Mouse (Mus musculus): ENCODE data around the gene Ogdh. TPM values are rescaled to one million over a fixed set of nuclear protein-coding genes. Genes with fewer than 3 reads are reported as not detected.

Ogdh gene
- polyA plus RNA-seq, 1 experiment from 2014 or later = 95.0 TPM

DNA sequence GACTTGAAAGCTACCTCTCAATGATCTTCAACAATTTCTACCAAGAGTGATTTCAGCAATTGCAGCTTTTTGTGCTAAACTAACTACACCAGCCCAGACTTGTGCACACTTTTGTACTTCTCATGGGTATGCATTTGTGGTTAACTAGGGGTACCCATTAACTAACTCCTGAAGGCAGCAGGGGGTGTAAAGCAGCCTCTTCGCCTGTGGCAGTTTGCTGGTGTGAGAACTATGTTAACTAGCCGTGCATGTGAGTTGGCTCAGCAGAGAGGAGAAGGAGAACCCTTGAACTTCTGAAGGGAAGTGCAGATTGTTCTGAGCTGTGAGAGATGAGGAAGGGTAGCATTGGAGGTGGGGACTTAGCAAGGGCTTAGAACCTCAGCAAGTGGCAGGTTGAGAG, 11.4 kb downstream of the Ogdh start:
- no peak overlapping the region for H3K4me2 ChIP-seq (replicated peaks)
- no peak for ATAC-seq (ENCODE audit: low FRiP score, low read depth)
- no peaks in the 10 kb centered on the region for H3K4me1 ChIP-seq
- WGBS = 87% methylated on average over 2 of the region's 2 CpGs
- H3K27ac ChIP-seq = no peak overlapping the region
- H3K27me3 ChIP-seq = no peaks in the 10 kb centered on the region
- no peak overlapping the region for H3K9ac ChIP-seq
- H3K4me3 ChIP-seq = no peak overlapping the region
- H3K36me3 ChIP-seq = peaks cover 86% of the 10 kb centered on the region
- H3K9me3 ChIP-seq = no peaks in the 10 kb centered on the region

DNA sequence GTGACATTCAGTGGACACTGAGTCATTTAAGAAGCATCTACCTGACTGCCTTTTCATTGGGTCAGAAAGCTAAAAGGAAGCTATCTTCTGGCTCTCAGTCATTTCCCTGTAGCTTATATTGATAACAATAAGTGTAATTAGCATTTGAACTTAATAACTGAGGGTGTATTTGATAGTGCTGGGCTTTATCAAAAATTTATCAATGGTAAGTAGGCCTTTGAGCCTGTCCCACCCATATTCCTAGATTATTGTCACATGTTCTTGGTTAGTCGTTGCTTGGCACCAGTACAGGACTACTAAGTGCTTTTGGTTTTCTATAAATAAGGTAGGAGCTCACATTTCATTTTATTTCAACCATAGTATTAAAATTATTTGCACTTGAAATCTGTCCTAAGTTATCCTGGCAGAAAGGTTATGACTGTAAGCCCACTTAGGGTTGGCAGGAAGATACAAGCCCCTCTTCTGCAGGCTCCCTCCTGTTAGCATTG, 14.6 kb downstream of the Ogdh start:
- WGBS = 73% methylated on average over 1 of the region's 1 CpGs
- H3K4me1 ChIP-seq = no peaks in the 10 kb centered on the region
- no peak overlapping the region for H3K4me2 ChIP-seq (replicated peaks)
- no peak overlapping the region for H3K27ac ChIP-seq
- no peaks in the 10 kb centered on the region for H3K9me3 ChIP-seq
- peaks cover 79% of the 10 kb centered on the region for H3K36me3 ChIP-seq
- no peak for ATAC-seq (ENCODE audit: low FRiP score, low read depth)
- H3K9ac ChIP-seq = no peak overlapping the region
- no peak overlapping the region for H3K4me3 ChIP-seq
- no peaks in the 10 kb centered on the region for H3K27me3 ChIP-seq

DNA sequence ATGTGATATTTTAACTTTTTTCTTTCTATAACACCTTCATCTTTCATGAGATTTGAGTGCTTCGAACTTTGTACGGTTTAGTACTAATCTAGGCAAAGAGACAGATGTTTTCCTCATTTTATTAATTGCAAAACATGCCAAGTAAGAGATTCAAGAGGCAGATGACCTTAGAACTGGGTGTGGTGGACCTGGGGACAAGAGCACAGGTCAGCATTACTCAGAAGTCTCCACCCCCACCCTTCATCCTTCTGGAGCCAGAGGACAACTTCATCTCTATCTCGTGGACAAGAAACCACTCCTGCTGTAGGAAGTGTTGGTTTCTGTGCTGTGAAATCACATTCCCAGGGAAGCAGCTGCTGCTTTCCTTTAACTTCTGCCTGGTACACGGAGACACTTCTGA, 16.7 kb downstream of the Ogdh start:
- 96% methylated on average over 4 of the region's 4 CpGs for WGBS
- no peaks in the 10 kb centered on the region for H3K9me3 ChIP-seq
- H3K27me3 ChIP-seq = no peaks in the 10 kb centered on the region
- peaks cover 67% of the 10 kb centered on the region for H3K36me3 ChIP-seq
- no peak for ATAC-seq (ENCODE audit: low FRiP score, low read depth)
- no peaks in the 10 kb centered on the region for H3K4me1 ChIP-seq
- H3K27ac ChIP-seq = no peak overlapping the region
- no peak overlapping the region for H3K9ac ChIP-seq
- no peak overlapping the region for H3K4me2 ChIP-seq (replicated peaks)
- H3K4me3 ChIP-seq = no peak overlapping the region

DNA sequence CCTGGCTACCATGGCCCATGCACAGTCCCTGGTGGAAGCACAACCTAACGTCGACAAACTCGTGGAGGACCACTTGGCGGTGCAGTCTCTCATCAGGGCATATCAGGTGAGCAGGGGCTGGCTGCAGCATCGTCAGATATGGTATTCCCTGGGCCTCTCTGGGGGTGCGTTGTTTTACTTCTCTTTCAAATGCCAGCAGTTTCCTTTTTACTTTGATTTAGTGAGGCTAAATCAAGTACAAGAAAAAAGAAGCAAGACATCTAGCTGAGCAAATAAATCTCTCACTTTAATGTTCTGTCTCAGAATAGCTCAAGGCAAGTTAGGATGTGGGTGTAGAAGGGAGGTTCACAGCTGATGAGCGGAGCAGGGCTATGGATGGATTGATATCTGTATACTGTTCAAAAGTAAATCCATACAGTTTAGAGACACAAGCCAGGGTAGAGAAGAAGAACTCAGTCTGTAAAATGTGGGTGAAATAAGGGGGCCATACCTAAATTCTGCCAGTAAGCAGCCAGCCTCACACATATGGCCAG, 22.5 kb downstream of the Ogdh start:
- Histone ChIP-seq H3K27me3 (no peaks in the 10 kb centered on the region), H3K4me2 (replicated peaks) (no peak overlapping the region), H3K4me1 (no peaks in the 10 kb centered on the region), H3K9me3 (no peaks in the 10 kb centered on the region), H3K27ac (no peak overlapping the region), H3K36me3 (peaks cover 71% of the 10 kb centered on the region), H3K4me3 (no peak overlapping the region), H3K9ac (no peak overlapping the region)
- ATAC-seq (ENCODE audit: low FRiP score, low read depth) = no peak
- WGBS = 80% methylated on average over 7 of the region's 7 CpGs

DNA sequence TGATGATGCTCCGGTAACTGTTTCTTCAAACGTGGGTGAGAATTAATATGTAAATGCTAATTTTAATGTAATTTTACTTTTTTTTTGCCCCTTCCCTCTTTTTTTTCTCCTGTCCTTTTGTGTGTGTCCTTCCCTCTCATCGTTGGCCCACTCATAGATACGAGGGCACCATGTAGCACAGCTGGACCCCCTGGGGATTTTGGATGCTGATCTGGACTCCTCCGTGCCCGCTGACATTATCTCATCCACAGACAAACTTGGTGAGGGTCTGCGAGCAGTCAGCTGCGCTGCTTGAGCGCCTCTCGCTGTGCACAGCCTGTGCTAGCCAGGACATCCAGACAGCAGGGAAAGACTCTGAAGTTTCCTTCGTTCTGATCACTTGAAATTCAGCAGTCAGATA, 25.4 kb downstream of the Ogdh start:
- Histone ChIP-seq H3K4me1 (no peaks in the 10 kb centered on the region), H3K4me3 (no peak overlapping the region), H3K9ac (no peak overlapping the region), H3K4me2 (replicated peaks) (no peak overlapping the region), H3K36me3 (peaks cover 72% of the 10 kb centered on the region), H3K9me3 (no peaks in the 10 kb centered on the region), H3K27me3 (no peaks in the 10 kb centered on the region), H3K27ac (no peak overlapping the region)
- 91% methylated on average over 11 of the region's 11 CpGs for WGBS
- ATAC-seq (ENCODE audit: low FRiP score, low read depth) = no peak

DNA sequence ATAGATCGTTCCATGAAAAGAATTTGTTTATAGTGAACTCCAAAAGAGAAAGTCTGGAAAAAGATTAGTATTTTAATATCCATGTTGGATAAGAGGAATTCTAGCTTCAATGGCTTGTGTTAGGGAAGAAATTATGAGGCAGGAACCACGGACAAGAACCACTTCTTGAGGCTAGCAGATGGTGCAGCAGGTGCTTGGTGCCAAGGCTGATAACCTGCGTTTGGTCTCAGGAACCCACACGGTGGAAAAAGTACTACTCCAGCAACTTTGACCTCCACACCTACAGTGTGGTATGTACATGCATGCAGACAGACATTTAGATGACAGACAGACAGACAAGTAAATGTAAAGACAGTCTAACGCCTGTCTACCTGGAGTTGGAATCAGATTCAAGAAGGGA, 27.1 kb downstream of the Ogdh start:
- Histone ChIP-seq H3K4me1 (no peaks in the 10 kb centered on the region), H3K27me3 (no peaks in the 10 kb centered on the region), H3K9me3 (no peaks in the 10 kb centered on the region), H3K36me3 (peaks cover 75% of the 10 kb centered on the region), H3K4me2 (replicated peaks) (no peak overlapping the region), H3K27ac (no peak overlapping the region), H3K4me3 (no peak overlapping the region), H3K9ac (no peak overlapping the region)
- 89% methylated on average over 5 of the region's 5 CpGs for WGBS
- no peak for ATAC-seq (ENCODE audit: low FRiP score, low read depth)

DNA sequence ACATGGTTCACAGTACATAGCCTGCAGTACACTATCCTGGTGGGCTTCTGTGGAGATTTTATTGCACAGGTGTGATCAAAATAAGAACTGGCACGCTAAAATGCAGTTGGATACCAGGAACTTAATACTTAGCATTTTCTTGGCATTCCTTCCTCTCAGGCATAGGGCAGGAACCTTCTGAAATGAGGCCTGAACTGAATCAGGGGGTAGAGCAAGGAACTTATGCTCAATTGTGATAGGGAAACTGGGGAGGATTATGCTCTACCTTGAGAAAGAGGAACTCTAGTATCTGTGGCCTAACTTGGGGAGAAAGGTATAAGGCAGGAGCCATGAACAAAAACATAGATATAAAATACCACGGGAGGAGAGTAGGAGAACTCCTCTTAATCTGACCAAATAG, 27.9 kb downstream of the Ogdh start:
- H3K27ac ChIP-seq = no peak overlapping the region
- H3K9me3 ChIP-seq = no peaks in the 10 kb centered on the region
- H3K36me3 ChIP-seq = peaks cover 75% of the 10 kb centered on the region
- H3K9ac ChIP-seq = no peak overlapping the region
- no peak for ATAC-seq (ENCODE audit: low FRiP score, low read depth)
- H3K27me3 ChIP-seq = no peaks in the 10 kb centered on the region
- no peak overlapping the region for H3K4me2 ChIP-seq (replicated peaks)
- H3K4me3 ChIP-seq = no peak overlapping the region
- 79% methylated on average over 2 of the region's 2 CpGs for WGBS
- H3K4me1 ChIP-seq = no peaks in the 10 kb centered on the region

DNA sequence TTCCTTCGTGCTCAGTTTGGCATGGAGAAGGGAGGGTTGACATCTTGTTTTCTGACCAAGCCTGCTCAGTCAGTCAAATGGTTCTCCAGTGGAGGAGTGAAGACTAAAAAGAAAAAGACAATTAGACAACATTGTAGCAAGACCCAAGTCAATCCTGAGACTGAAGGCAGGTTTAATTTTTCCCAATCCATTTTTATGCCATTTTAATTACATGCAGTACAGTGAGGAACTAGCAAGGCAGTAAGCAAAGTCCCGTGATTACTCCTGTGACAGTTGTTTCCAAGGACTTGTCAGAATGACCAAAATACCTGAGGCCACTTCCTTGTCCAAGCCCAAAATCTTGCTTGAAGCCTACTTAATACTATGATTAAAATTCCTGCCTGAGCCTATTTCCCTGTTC, 30.7 kb downstream of the Ogdh start:
- Histone ChIP-seq H3K4me2 (replicated peaks) (no peak overlapping the region), H3K36me3 (peaks cover 59% of the 10 kb centered on the region), H3K9me3 (no peaks in the 10 kb centered on the region), H3K27me3 (no peaks in the 10 kb centered on the region), H3K4me3 (no peak overlapping the region), H3K4me1 (no peaks in the 10 kb centered on the region), H3K9ac (no peak overlapping the region), H3K27ac (no peak overlapping the region)
- WGBS = 89% methylated on average over 2 of the region's 2 CpGs
- no peak for ATAC-seq (ENCODE audit: low FRiP score, low read depth)

DNA sequence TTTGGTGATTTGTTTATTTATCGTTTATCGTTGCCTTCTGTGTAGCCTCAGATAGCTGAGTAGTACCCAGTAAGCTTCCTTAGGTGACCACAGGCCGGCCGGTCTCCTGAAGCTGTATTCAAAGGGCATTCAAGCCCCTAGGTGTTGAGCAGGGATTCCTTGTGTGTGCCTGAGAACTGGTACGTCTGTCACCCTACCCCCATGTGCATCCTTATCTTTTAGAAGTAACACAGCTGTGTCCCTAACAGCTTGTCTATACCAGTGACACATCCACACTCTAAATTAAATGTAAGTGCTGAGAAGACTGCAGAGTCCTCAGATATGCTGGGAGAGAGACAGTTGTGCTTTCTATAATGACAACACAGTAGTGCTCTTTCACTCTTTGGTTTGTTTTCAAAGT, 31.9 kb downstream of the Ogdh start:
- WGBS = 82% methylated on average over 5 of the region's 5 CpGs
- no peak for ATAC-seq (ENCODE audit: low FRiP score, low read depth)
- Histone ChIP-seq H3K9me3 (no peaks in the 10 kb centered on the region), H3K36me3 (peaks cover 48% of the 10 kb centered on the region), H3K4me2 (replicated peaks) (no peak overlapping the region), H3K4me1 (no peaks in the 10 kb centered on the region), H3K4me3 (no peak overlapping the region), H3K9ac (no peak overlapping the region), H3K27ac (no peak overlapping the region), H3K27me3 (no peaks in the 10 kb centered on the region)

DNA sequence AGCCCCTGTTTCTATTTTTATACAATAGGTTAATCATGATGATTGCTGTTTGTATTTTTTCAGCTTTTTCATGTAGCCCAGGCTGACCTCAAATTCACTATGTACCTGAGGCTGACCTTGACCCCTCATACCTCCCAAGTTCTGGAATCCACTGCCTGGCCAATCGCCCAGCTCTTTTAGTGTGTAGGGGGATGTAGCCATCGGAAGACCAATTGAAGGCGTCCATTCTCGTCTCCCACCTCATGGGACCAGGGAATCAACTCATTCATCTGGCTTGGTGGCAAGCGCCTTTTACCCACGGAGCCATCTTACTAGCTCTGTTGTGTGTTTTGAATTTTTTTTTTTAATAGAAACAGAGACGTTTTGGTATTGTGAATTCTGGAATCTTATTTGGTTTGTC, 39.8 kb downstream of the Ogdh start:
- H3K27me3 ChIP-seq = no peaks in the 10 kb centered on the region
- H3K27ac ChIP-seq = no peak overlapping the region

DNA sequence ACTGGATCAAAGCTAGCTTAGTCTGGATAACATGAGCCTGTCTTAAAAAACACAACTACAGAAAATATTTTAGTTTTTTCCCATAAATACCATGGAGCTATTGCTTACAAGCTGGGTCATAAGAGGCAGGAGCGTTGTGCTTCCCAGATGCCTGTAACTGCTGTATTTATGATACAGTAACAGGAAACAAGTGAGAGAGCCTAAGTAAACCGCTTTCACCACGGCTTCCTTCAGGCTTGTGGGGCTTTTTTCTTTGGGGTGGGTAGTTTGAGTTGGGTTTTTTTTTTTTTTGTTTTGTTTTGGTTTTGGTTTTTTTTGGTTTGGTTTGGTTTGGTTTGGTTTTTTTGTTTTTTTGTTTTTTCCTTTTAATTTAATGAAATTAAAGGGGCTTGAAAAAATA, 41.2 kb downstream of the Ogdh start:
- H3K27me3 ChIP-seq = no peaks in the 10 kb centered on the region
- H3K4me1 ChIP-seq = no peaks in the 10 kb centered on the region; the same call in 1 of the 2 replicates
- no peak for ATAC-seq (ENCODE audit: low FRiP score, low read depth)
- no peak overlapping the region for H3K4me2 ChIP-seq (replicated peaks)
- H3K36me3 ChIP-seq = peaks cover 50% of the 10 kb centered on the region
- H3K27ac ChIP-seq = no peak overlapping the region
- no peaks in the 10 kb centered on the region for H3K9me3 ChIP-seq
- no peak overlapping the region for H3K9ac ChIP-seq
- WGBS = 77% methylated on average over 3 of the region's 3 CpGs
- H3K4me3 ChIP-seq = no peak overlapping the region

More for the DNA sequence above, 39.8 kb downstream of the Ogdh start:
- Histone ChIP-seq H3K4me1 (no peaks in the 10 kb centered on the region), H3K36me3 (peaks cover 38% of the 10 kb centered on the region), H3K4me3 (no peak overlapping the region), H3K9me3 (no peaks in the 10 kb centered on the region), H3K4me2 (replicated peaks) (no peak overlapping the region), H3K9ac (no peak overlapping the region)
- WGBS = 92% methylated on average over 7 of the region's 7 CpGs
- no peak for ATAC-seq (ENCODE audit: low FRiP score, low read depth)

DNA sequence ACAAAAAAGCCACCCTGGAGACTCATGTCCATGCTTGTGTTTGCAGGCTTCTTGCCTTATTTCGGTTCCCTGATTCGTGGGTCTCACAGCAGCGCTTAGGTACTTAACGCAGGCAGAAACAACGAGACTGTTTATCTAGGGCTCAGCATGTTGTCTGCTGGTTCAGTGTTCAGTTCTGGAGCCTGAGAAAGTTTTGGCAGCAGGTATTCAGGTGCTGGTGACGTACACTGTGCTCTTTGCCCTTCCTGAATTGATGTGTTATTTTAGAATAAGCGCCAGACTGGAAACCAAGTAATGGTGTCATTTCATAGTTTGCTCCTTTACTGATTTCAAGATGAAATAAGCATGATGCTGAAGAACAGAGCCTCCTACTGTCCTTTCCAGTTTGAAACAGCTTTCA, 42.0 kb downstream of the Ogdh start:
- H3K36me3 ChIP-seq = peaks cover 53% of the 10 kb centered on the region
- H3K4me3 ChIP-seq = no peak overlapping the region
- H3K9ac ChIP-seq = no peak overlapping the region
- ATAC-seq (ENCODE audit: low FRiP score, low read depth) = no peak
- H3K27ac ChIP-seq = no peak overlapping the region
- H3K9me3 ChIP-seq = no peaks in the 10 kb centered on the region
- H3K27me3 ChIP-seq = no peaks in the 10 kb centered on the region
- no peak overlapping the region for H3K4me2 ChIP-seq (replicated peaks)
- WGBS = 92% methylated on average over 7 of the region's 7 CpGs
- no peaks in the 10 kb centered on the region; the same call in 1 of the 2 replicates for H3K4me1 ChIP-seq

DNA sequence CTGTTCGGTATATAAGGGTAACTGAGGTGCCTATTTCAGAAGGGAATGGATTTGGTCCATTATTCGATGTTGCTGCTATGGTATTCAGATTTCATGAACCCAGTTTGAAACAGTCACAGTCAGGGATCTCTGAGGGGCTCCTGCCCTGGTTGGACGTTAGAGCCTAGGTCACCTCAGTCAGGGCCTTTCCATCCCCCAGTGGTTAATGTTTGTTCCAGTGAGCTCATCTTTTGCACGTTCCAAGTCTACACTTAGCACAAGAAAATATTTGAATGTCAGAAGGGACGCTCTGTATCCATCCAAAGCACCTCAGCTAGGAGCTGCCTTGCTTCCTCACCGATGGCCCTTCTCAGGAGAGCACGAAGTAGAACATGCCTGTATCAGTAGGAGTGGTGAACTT, 43.9 kb downstream of the Ogdh start:
- H3K4me2 ChIP-seq (replicated peaks) = no peak overlapping the region
- 93% methylated on average over 7 of the region's 7 CpGs for WGBS
- no peak overlapping the region for H3K27ac ChIP-seq
- H3K27me3 ChIP-seq = no peaks in the 10 kb centered on the region
- ATAC-seq (ENCODE audit: low FRiP score, low read depth) = no peak
- no peak overlapping the region for H3K9ac ChIP-seq
- no peaks in the 10 kb centered on the region; the same call in 1 of the 2 replicates for H3K4me1 ChIP-seq
- peaks cover 61% of the 10 kb centered on the region for H3K36me3 ChIP-seq
- H3K9me3 ChIP-seq = no peaks in the 10 kb centered on the region
- no peak overlapping the region for H3K4me3 ChIP-seq
